Mouse (Mus musculus): ENCODE data around the gene Klf7. TPM values are rescaled to one million over a fixed set of nuclear protein-coding genes. Genes with fewer than 3 reads are reported as not detected.

Klf7 gene
- polyA plus RNA-seq, 1 experiment = 4.2 TPM

DNA sequence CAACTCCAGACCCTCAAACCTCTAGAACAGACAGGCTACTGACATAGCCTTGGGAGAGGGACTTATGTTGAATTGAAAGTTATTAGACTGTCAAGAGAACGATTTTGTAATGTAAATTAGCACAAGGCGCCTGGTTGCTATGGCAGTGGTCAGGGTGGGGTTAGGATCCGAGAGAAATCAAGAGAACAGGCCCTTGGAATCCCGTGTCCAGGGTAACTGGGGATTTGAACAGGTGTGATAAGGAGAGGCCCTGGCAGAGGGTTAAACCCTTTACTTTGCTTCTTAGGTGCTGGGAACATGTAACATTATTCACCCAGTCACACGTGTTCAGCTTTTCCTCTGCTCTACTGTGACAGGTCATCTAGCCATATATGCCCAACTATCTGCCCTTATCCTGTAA, 83.7 kb downstream of the Klf7 start:
- Histone ChIP-seq H3K4me3 (ENCODE audit: insufficient read depth, poor library complexity, severe bottlenecking) (no peak overlapping the region), H3K36me3 (ENCODE audit: control insufficient read depth, insufficient read depth) (peaks cover 60% of the 10 kb centered on the region), H3K79me2 (ENCODE audit: control insufficient read depth, insufficient read depth) (peaks cover 5% of the 10 kb centered on the region), H3K27me3 (ENCODE audit: control insufficient read depth, insufficient read depth, insufficient read length) (no peaks in the 10 kb centered on the region), H3ac (ENCODE audit: control insufficient read depth, insufficient read length, low read depth) (no peak overlapping the region), H3K79me3 (ENCODE audit: low read depth) (no peaks in the 10 kb centered on the region)
- TF ChIP-seq MYOG (IDR thresholded peaks at IDR 0.05; ENCODE audit: control insufficient read depth, extremely low read depth, insufficient read length) = no peak
- TF ChIP-seq CEBPB (IDR thresholded peaks at IDR 0.05; ENCODE audit: low read depth) = no peak
- no peak for TF ChIP-seq USF1 (IDR thresholded peaks at IDR 0.05; ENCODE audit: low read depth)
- no peak for TF ChIP-seq CTCF (IDR thresholded peaks at IDR 0.05; ENCODE audit: control insufficient read depth, insufficient read depth, insufficient read length)
- TF ChIP-seq FOSL1 (IDR thresholded peaks at IDR 0.05; ENCODE audit: insufficient read depth, low read length, poor library complexity, severe bottlenecking) = no peak
- no peak for TF ChIP-seq MYOD1 (IDR thresholded peaks at IDR 0.05; ENCODE audit: control insufficient read depth, insufficient read length, low read depth)
- no peak for TF ChIP-seq MAX (IDR thresholded peaks at IDR 0.05)

DNA sequence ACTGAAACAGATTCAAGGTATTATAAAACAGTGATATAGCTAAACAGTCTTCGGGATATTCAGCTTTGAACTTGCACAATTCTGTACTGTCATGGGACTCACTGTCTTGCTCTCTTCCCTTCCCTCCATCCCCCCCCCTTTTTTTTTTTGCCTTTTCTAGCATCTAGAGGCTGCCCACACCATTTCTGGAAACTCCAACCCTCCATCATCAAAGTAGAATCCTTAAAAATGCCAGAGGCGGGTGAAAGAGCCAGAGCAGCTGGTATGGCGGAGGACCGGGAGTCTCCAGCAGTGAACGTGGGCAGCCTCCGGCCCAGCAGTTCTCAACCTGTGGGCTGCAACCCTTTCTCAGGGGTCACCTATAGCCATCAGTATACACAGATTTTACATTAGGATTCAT, 84.3 kb downstream of the Klf7 start:
- H3K4me3 ChIP-seq (ENCODE audit: insufficient read depth, poor library complexity, severe bottlenecking) = no peak overlapping the region
- H3K79me3 ChIP-seq (ENCODE audit: low read depth) = no peaks in the 10 kb centered on the region
- H3K27me3 ChIP-seq (ENCODE audit: control insufficient read depth, insufficient read depth, insufficient read length) = no peaks in the 10 kb centered on the region
- no peak overlapping the region for H3ac ChIP-seq (ENCODE audit: control insufficient read depth, insufficient read length, low read depth)
- H3K79me2 ChIP-seq (ENCODE audit: control insufficient read depth, insufficient read depth) = no peaks in the 10 kb centered on the region
- peaks cover 60% of the 10 kb centered on the region for H3K36me3 ChIP-seq (ENCODE audit: control insufficient read depth, insufficient read depth)
- TF ChIP-seq MYOG (IDR thresholded peaks at IDR 0.05; ENCODE audit: control insufficient read depth, extremely low read depth, insufficient read length) = no peak
- TF ChIP-seq CEBPB (IDR thresholded peaks at IDR 0.05; ENCODE audit: low read depth) = no peak
- TF ChIP-seq MYOD1 (IDR thresholded peaks at IDR 0.05; ENCODE audit: control insufficient read depth, insufficient read length, low read depth) = no peak
- no peak for TF ChIP-seq MAX (IDR thresholded peaks at IDR 0.05)
- TF ChIP-seq CTCF (IDR thresholded peaks at IDR 0.05; ENCODE audit: control insufficient read depth, insufficient read depth, insufficient read length) = no peak
- no peak for TF ChIP-seq USF1 (IDR thresholded peaks at IDR 0.05; ENCODE audit: low read depth)
- no peak for TF ChIP-seq FOSL1 (IDR thresholded peaks at IDR 0.05; ENCODE audit: insufficient read depth, low read length, poor library complexity, severe bottlenecking)

- H3K27me3 ChIP-seq (ENCODE audit: control insufficient read depth, insufficient read depth, insufficient read length) = no peaks in the 10 kb centered on the region
- H3ac ChIP-seq (ENCODE audit: control insufficient read depth, insufficient read length, low read depth) = no peak overlapping the region
- no peaks in the 10 kb centered on the region for H3K79me3 ChIP-seq (ENCODE audit: low read depth)
- no peaks in the 10 kb centered on the region for H3K79me2 ChIP-seq (ENCODE audit: control insufficient read depth, insufficient read depth)
- peaks cover 57% of the 10 kb centered on the region for H3K36me3 ChIP-seq (ENCODE audit: control insufficient read depth, insufficient read depth)
- H3K4me3 ChIP-seq (ENCODE audit: insufficient read depth, poor library complexity, severe bottlenecking) = no peak overlapping the region
- TF ChIP-seq CTCF (IDR thresholded peaks at IDR 0.05; ENCODE audit: control insufficient read depth, insufficient read depth, insufficient read length) = no peak
- TF ChIP-seq MAX (IDR thresholded peaks at IDR 0.05) = no peak
- TF ChIP-seq USF1 (IDR thresholded peaks at IDR 0.05; ENCODE audit: low read depth) = no peak
- TF ChIP-seq MYOG (IDR thresholded peaks at IDR 0.05; ENCODE audit: control insufficient read depth, extremely low read depth, insufficient read length) = no peak
- TF ChIP-seq MYOD1 (IDR thresholded peaks at IDR 0.05; ENCODE audit: control insufficient read depth, insufficient read length, low read depth) = no peak
- TF ChIP-seq FOSL1 (IDR thresholded peaks at IDR 0.05; ENCODE audit: insufficient read depth, low read length, poor library complexity, severe bottlenecking) = no peak
- TF ChIP-seq CEBPB (IDR thresholded peaks at IDR 0.05; ENCODE audit: low read depth) = no peak
Measured at GRCm38 (mm10) chr1:64036881-64037452, 85.1 kb downstream of the Klf7 start.

GRCm38 (mm10) chr1:64035804-64036203, 86.3 kb downstream of the Klf7 start:
- Histone ChIP-seq H3K79me3 (ENCODE audit: low read depth) (no peaks in the 10 kb centered on the region), H3K27me3 (ENCODE audit: control insufficient read depth, insufficient read depth, insufficient read length) (no peaks in the 10 kb centered on the region), H3K79me2 (ENCODE audit: control insufficient read depth, insufficient read depth) (no peaks in the 10 kb centered on the region), H3K4me3 (ENCODE audit: insufficient read depth, poor library complexity, severe bottlenecking) (no peak overlapping the region), H3ac (ENCODE audit: control insufficient read depth, insufficient read length, low read depth) (no peak overlapping the region), H3K36me3 (ENCODE audit: control insufficient read depth, insufficient read depth) (peaks cover 46% of the 10 kb centered on the region)
- no peak for TF ChIP-seq USF1 (IDR thresholded peaks at IDR 0.05; ENCODE audit: low read depth)
- TF ChIP-seq MYOG (IDR thresholded peaks at IDR 0.05; ENCODE audit: control insufficient read depth, extremely low read depth, insufficient read length) = no peak
- no peak for TF ChIP-seq MAX (IDR thresholded peaks at IDR 0.05)
- no peak for TF ChIP-seq MYOD1 (IDR thresholded peaks at IDR 0.05; ENCODE audit: control insufficient read depth, insufficient read length, low read depth)
- no peak for TF ChIP-seq FOSL1 (IDR thresholded peaks at IDR 0.05; ENCODE audit: insufficient read depth, low read length, poor library complexity, severe bottlenecking)
- TF ChIP-seq CTCF (IDR thresholded peaks at IDR 0.05; ENCODE audit: control insufficient read depth, insufficient read depth, insufficient read length) = no peak
- TF ChIP-seq CEBPB (IDR thresholded peaks at IDR 0.05; ENCODE audit: low read depth) = no peak

- Histone ChIP-seq H3K36me3 (ENCODE audit: control insufficient read depth, insufficient read depth) (peaks cover 41% of the 10 kb centered on the region), H3K79me3 (ENCODE audit: low read depth) (no peaks in the 10 kb centered on the region), H3K27me3 (ENCODE audit: control insufficient read depth, insufficient read depth, insufficient read length) (no peaks in the 10 kb centered on the region), H3K4me3 (ENCODE audit: insufficient read depth, poor library complexity, severe bottlenecking) (no peak overlapping the region), H3K79me2 (ENCODE audit: control insufficient read depth, insufficient read depth) (no peaks in the 10 kb centered on the region), H3ac (ENCODE audit: control insufficient read depth, insufficient read length, low read depth) (no peak overlapping the region)
- TF ChIP-seq FOSL1 (IDR thresholded peaks at IDR 0.05; ENCODE audit: insufficient read depth, low read length, poor library complexity, severe bottlenecking) = no peak
- TF ChIP-seq MYOG (IDR thresholded peaks at IDR 0.05; ENCODE audit: control insufficient read depth, extremely low read depth, insufficient read length) = no peak
- no peak for TF ChIP-seq MAX (IDR thresholded peaks at IDR 0.05)
- TF ChIP-seq USF1 (IDR thresholded peaks at IDR 0.05; ENCODE audit: low read depth) = no peak
- no peak for TF ChIP-seq CEBPB (IDR thresholded peaks at IDR 0.05; ENCODE audit: low read depth)
- no peak for TF ChIP-seq CTCF (IDR thresholded peaks at IDR 0.05; ENCODE audit: control insufficient read depth, insufficient read depth, insufficient read length)
- no peak for TF ChIP-seq MYOD1 (IDR thresholded peaks at IDR 0.05; ENCODE audit: control insufficient read depth, insufficient read length, low read depth)
Measured at GRCm38 (mm10) chr1:64035087-64035791, 86.8 kb downstream of the Klf7 start.

Measured in C2C12 (cell line).